Mouse (Mus musculus) kidney, adult 11 months (tissue): ENCODE measurements around the gene Zfp873.
"Not testable (repeated sequence)": the region's sequence is repeated elsewhere in the genome, so short reads cannot be mapped to it uniquely, and the experiment has no call there.

Source experiments
- DNase-seq: peaks from one replicate; pipeline ENCODE4 v3.0.0; 2022

Gene Zfp873

DNA sequence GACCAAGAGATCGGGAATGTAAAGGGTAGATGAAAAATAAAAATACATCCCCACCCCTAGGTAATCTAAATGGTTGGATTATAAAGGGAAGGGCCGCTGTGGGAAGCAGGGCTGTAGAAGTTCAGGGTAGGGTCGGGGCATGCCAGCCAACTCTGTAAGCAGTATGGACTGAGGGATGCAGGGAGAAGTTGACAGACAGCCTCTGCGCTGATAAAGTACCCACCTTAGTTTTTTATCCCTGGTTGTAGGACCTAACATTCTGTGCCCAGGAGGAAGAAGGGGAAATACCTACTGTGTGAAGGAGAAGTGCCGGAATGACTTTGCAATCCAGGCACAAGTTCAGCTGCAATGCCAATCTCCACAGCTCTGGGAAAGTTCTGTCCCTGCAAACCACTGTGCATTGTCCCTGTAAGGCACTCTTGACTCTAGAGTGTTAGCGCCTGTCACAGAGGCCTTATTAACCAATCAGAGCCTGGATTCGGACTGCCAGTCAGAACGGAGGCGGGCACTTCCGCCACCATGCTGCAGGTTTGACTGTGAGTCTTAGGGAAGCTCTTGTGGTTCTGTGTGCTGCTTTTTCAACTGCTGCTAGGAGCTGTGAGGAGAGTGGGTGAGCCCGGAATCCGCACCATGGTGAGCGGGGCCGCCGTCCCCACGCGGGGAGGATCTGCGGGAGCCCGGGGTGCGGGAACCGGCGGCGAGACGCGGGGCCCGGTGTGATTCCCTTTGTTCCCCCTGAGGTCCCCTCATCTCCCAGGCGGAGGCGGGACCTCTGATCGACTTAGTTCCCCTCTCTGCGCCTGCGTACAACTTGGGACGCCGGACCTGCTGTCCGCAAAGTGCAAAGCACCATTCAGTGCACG is at the start of gene Zfp873:
TSS of gene Zfp873 (plus strand) at position 527 of the 863 bp plus-strand sequence.
- peak; percentile 94 for DNase-seq

DNA sequence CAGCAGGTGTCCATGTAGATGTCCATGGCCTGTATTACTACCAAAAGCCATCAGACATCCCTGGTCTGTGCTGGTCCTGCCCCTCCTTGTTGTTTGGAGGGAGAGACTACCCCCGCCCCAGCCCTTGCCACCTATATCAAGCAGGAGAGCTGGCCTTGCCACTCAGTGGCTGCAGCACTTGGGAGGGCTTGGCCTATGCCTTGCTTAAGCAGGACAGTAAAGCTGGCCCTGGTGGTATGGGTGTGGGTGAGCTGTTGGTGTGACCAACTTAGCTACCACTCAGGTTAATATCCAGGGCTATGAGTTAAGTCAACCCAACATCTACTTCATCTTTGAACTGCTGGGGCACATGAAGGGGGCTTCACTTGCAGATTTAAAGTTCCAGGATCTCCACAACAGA is 44.7 kb upstream of the Zfp873 start:
- not testable (repeated sequence) for DNase-seq

DNA sequence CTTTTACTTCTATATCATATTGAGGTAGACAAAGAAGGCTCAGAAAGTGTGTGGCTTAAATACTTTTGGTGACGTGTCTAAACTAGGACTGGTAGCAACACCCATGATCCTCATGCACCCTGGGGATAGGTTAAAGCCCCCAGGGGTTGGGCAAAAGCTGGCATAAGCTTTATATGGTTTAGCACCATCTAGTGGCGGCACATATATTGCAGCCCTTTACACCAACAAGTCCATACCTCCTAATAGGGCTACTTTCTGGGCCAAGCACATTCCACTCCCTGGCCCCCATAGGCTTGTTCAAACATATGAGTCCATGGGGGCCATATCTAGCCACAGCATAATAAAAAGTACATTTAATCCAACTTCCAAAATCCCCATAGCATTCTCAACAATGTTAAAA is 43.1 kb upstream of the Zfp873 start:
- DNase-seq: not testable (repeated sequence)

DNA sequence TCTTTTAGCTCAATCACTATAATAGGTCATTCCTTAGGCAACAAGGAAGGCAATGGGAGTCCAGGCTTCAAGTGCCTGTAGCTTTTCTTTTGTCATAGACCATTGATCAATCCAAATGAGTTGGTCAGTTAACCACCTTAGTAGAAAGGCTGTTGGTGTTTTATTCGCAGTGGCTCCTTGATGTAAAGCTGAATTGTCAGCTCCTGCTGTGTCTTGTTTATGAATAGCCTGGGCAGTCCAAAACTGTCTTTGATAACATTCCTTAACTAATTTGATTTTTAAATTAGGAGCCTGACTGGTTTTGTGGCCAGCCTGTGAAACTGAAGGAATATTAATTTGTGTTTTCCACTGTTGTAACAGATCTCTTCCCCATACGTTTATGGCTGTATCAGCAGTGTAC is 5.7 kb upstream of the Zfp873 start:
- no peak for DNase-seq

DNA sequence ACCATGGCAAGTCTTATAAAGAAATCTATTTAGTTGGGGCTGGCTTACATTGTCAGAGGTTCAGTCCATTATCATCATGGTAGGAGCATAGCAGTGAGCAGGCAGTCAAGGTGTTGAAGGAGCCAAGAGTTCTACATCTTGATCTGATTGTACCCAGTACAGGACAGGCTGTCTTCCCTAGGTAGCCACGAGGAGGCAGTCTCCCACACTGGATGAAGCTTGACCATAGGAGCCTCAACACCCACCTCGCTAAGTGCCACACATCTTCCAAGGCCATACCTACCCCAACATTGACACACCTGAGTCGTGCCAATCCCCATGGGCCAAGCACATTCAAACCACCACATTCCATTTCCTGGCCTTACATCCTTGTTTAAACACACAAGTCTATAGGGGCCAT is 1.3 kb upstream of the Zfp873 start:
- no peak for DNase-seq

DNA sequence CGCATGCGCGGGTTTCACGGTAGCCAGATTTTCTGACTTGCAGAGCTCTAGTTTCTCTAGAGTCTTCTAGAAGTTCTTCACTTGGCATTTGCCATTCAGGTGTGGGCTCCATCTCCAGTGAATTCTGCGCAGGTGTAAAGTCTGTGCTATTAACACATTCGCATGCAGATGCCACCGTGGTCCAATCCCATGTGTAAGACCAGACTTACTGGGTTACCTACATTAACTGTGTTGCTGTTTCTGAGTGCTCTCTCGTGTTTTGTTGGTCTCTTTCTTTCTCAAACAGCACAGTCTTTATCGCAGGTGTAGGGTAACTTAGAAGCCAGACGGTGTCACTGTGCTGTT is 509 bp downstream of the Zfp873 start:
- DNase-seq: not testable (repeated sequence)

DNA sequence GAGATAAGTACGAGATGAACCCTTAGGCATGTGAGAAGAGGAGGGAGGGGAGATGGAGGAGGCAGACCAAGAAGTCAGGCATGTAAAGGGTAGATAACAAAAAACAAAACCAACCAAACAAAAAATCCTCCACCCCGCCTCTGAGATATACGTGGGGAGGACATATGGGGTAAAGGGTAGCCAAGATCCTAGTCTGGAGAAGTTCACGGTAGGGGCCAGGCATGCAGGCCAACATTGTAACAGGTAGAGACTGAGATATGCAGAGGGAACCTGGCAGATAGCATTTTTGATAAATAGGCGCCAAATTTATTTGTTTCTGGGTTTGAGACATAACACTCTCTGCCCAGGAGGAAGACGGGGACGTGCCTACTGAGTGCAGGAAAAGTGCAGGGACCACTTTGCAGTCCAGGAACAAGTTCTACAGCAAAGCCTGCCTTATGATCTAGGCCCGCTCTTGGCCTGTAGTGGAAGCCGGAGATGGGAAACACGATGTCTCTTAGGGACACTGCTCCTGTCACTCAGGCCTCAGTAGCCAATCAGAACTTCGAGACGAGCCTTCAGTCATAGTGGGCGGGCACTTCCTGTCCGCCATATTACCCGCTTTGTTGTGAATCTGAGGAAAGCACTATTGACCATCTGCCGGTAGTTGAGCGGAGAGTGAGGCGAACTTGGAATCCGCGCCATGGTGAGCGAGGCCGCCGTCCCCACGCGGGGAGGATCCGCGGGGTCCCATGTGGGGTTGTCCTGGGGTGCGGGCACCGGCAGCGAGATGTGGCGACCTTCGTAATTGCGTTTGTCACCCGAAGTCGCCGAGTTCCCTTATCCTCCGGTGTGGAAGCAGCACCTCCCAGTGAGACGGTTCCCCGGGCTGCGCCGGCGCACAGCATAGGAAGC is 35.1 kb downstream of the Zfp873 start, which contains the start of gene BC024063:
TSS of gene BC024063 (plus strand) at position 626 of the 894 bp plus-strand sequence.
- DNase-seq: peak; percentile 61

DNA sequence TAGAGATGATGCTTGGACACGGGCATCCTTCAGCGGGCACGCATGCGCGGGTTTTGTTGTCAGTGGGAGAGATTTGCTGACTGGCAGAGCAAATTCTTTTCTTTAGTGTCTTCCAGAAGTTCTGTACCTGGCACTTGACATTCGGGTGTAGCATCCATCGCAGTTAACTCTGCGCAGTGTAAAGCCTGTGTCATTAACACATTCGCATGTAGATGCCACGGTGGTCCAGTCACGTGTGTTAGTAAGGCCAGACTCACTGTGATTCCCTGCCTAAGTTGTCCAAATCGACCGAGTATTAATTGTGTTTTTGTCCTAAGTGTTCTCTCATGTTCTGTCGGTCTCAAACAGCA is 35.7 kb downstream of the Zfp873 start:
- not testable (repeated sequence) for DNase-seq
